Mouse (Mus musculus) lung, embryonic 16.5 days (tissue): ENCODE results near the gene Tsn. TPM values are rescaled to one million over a fixed set of nuclear protein-coding genes. Genes with fewer than 3 reads are reported as not detected.

Experiments
- ATAC-seq: fragments of 200-750 bp; cut with Nextera tagmentation; 2 replicates; pipeline ENCODE4 v1.8.0; 2017; ENCODE audit warnings: low read depth, mild to moderate bottlenecking, moderate library complexity
- H3K27ac ChIP-seq: fragments of 300-500 bp; sonication (generic); 2 replicates; pipeline ENCODE4 v1.5.1; 2014; ENCODE audit warnings: mild to moderate bottlenecking, control low read depth, low read length
- H3K27me3 ChIP-seq: fragments of 300-500 bp; sonication (generic); 2 replicates; pipeline ENCODE4 v1.6.1; 2014; ENCODE audit warnings: low read depth, low read length, mixed read lengths; ENCODE audit not compliant: control insufficient read depth, insufficient read depth
- H3K36me3 ChIP-seq: fragments of 300-500 bp; sonication (generic); 2 replicates; pipeline ENCODE4 v1.6.1; 2014; ENCODE audit warnings: low read length; ENCODE audit not compliant: control insufficient read depth, insufficient read depth
- H3K4me1 ChIP-seq: fragments of 300-500 bp; sonication (generic); replicated peaks from 2 replicates; pipeline ENCODE4 v1.6.1; 2014; ENCODE audit warnings: low read length, mixed read lengths; ENCODE audit not compliant: control insufficient read depth, insufficient read depth
- H3K4me2 ChIP-seq: fragments of 300-500 bp; sonication (generic); 2 replicates; pipeline ENCODE4 v1.6.1; 2014; ENCODE audit warnings: low read depth, low read length, control low read depth
- H3K4me3 ChIP-seq: fragments of 300-500 bp; sonication (generic); 2 replicates; pipeline ENCODE4 v1.5.1; 2014; ENCODE audit warnings: mild to moderate bottlenecking, low read length, control low read depth
- H3K9ac ChIP-seq: fragments of 300-500 bp; sonication (generic); 2 replicates; pipeline ENCODE4 v1.6.1; 2014; ENCODE audit warnings: low read length, control low read depth
- H3K9me3 ChIP-seq: fragments of 300-500 bp; sonication (generic); 2 replicates; pipeline ENCODE4 v1.6.1; 2016; ENCODE audit warnings: low read length; ENCODE audit not compliant: control insufficient read depth
- WGBS: fragments of 180-500 bp; shearing (Covaris S2); extraction: QIAGEN DNeasy Blood & Tissue Kit; methylation state at CpG from one replicate; pipeline ENCODE4 v1.1.7; 2014; 5-methylcytosine and 5-hydroxymethylcytosine counted together
- polyA plus RNA-seq: library from polyadenylated mRNA; unstranded; fragments of >200 nt; fragmentation: Nextera tagmentation; extraction: Ambion mirVana; gene quantifications from 2 replicates; pipeline ENCODE4 v1.2.1, GENCODE M21; 2015

Gene Tsn
- polyA plus RNA-seq, 1 experiment from 2014 or later = 312 TPM

DNA sequence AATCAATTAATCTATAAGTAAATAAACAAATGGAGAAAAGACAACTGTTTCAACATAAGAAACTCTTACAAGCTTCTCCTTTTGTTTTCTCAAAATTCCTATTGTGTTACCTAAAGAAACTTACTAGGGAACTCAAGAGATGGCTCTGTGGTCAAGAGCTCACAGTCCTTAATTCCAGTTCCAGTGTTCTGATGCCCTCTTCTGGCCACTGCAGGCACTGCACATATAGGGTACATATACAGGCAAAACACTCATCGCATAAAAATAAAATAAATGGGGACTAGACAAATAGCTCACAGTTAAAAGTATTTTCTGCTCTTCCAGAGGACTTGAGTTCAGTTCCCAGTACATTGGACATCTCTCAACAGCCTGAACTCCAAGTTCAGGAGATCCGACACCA is 9.2 kb upstream of the Tsn start:
- Histone ChIP-seq H3K27me3 (no peaks in the 10 kb centered on the region), H3K36me3 (peaks cover 8% of the 10 kb centered on the region), H3K27ac (no peak overlapping the region), H3K4me2 (no peak overlapping the region), H3K4me3 (no peak overlapping the region), H3K4me1 (peaks cover 7% of the 10 kb centered on the region; the same call in 1 of the 2 replicates), H3K9ac (no peak overlapping the region), H3K9me3 (no peaks in the 10 kb centered on the region)
- WGBS = 61% methylated on average over 2 of the region's 2 CpGs
- ATAC-seq = no peak

DNA sequence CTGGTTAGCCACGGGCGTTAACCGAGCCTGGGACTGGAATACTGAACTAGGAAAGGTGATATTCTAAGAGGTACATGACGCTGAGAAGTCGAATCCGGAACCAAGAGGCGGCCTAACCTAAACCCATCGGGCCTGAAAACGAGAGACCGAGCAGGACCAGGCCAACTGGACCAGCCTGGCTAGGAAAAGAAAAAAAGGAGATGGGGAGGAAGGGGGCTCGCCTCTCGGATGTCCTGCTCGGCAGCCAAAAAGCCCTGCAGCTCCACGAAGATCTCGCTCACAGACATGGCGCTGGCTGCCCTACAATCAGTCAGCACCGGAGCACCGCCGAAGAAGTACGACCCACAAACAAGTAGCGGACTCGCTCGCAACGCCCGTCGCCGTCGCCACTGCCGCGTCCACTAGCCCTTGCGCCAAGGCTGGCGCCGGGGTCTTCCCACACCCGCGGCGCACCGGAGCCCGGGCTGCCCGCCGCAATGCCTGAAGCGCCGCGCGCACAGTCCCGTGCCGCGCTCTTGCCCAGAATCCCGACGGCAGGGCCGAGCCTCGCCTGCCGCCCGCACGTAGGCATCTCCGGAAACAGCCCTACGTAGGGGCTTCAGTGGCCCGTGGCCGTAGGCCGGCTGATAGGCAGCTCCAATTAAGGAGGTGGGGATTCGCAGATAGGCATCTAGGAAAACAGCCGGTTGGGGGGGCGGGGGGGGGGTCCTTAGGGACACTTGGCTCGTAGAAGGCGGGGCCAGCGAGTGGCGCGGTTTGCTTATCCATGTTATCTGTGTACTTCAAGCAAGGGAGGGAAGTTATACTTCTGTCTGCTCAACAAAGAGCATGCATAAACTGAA is 538 bp downstream of the Tsn start:
- H3K4me1 ChIP-seq = peaks cover 8% of the 10 kb centered on the region
- peaks cover 11% of the 10 kb centered on the region for H3K36me3 ChIP-seq
- whole genome bisulfite sequencing = under 1% methylated on average over 67 of the region's 67 CpGs
- peak overlapping the region; percentile 96 for H3K27ac ChIP-seq
- H3K27me3 ChIP-seq = no peaks in the 10 kb centered on the region
- H3K4me2 ChIP-seq = peak overlapping the region; percentile 73
- no peaks in the 10 kb centered on the region for H3K9me3 ChIP-seq
- H3K4me3 ChIP-seq = peak overlapping the region; percentile 88
- peak; percentile 99 for ATAC-seq
- peak overlapping the region; percentile 97 for H3K9ac ChIP-seq

DNA sequence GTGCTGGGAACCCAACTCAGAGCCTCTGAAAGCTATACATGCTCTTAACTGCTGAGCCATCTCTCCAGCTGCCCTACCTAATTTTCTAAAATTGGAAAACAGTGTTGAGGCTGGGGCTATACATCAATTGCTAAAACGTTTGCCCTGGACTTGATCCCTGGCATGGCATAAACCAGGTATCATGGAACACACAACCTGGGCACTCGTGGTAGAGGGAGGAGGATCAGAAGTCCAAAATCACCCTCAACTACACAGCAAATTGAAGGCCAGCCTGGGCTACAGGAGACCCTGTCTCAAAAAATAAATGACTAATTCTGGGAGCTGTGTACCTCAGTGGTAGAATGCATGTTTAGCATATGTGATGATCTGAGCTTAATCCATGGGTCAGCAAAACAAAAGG is 13.8 kb downstream of the Tsn start:
- H3K27me3 ChIP-seq = no peaks in the 10 kb centered on the region
- H3K4me3 ChIP-seq = no peak overlapping the region
- 86% methylated on average over 2 of the region's 2 CpGs for WGBS
- no peak overlapping the region for H3K9ac ChIP-seq
- ATAC-seq = no peak
- H3K36me3 ChIP-seq = peaks cover 18% of the 10 kb centered on the region
- H3K4me2 ChIP-seq = no peak overlapping the region
- no peak overlapping the region for H3K27ac ChIP-seq
- no peaks in the 10 kb centered on the region for H3K9me3 ChIP-seq
- H3K4me1 ChIP-seq = no peaks in the 10 kb centered on the region

DNA sequence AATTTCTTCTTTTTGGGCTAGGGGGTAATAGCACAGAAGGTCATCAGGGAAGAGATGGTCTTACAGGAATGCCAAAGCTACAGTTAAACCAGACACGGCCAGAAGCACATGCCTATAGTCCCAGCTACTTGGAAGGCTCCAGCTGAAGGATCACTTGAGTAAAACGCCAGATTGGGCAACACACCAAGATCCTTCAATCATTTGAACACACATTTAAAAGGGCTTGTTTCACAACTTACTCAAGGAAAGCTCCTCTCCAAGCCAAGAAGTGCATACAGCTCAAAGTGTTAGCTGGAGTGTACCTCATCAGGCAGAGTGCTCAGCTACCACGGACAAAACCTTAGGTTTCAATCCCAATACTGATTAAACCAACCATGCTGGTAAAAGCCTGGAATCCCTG is 14.9 kb downstream of the Tsn start:
- H3K36me3 ChIP-seq = peaks cover 15% of the 10 kb centered on the region
- no peaks in the 10 kb centered on the region for H3K27me3 ChIP-seq
- 60% methylated on average over 3 of the region's 3 CpGs for WGBS
- H3K27ac ChIP-seq = no peak overlapping the region
- H3K4me3 ChIP-seq = no peak overlapping the region
- peak; percentile 60 for ATAC-seq
- H3K9ac ChIP-seq = no peak overlapping the region
- H3K9me3 ChIP-seq = no peaks in the 10 kb centered on the region
- H3K4me2 ChIP-seq = no peak overlapping the region
- no peaks in the 10 kb centered on the region for H3K4me1 ChIP-seq

DNA sequence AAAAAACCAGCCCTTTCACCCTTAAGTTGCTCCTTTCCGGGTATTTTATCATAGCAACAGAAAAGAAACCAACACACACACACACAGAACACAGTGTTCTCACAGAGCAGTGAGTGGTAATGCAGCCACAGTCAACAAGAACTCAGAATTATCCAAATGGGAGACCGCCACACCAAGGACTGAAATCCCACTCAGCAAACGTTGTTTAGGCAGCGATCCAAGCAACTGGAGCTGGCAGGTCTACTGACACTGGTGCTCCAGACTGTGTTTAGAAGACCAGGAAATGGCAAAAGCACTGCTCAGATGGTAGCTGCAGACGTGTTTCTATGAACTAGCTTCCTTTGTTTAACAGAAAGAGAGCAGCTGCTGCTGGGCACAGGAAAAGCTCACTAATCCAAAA is 16.7 kb downstream of the Tsn start:
- H3K27ac ChIP-seq = peak overlapping the region; percentile 50
- peak; percentile 52 for ATAC-seq
- H3K4me2 ChIP-seq = no peak overlapping the region
- peaks cover 4% of the 10 kb centered on the region for H3K36me3 ChIP-seq
- H3K4me3 ChIP-seq = no peak overlapping the region
- H3K9me3 ChIP-seq = no peaks in the 10 kb centered on the region
- H3K4me1 ChIP-seq = no peaks in the 10 kb centered on the region
- H3K27me3 ChIP-seq = no peaks in the 10 kb centered on the region
- 49% methylated on average over 5 of the region's 5 CpGs for WGBS
- no peak overlapping the region for H3K9ac ChIP-seq

DNA sequence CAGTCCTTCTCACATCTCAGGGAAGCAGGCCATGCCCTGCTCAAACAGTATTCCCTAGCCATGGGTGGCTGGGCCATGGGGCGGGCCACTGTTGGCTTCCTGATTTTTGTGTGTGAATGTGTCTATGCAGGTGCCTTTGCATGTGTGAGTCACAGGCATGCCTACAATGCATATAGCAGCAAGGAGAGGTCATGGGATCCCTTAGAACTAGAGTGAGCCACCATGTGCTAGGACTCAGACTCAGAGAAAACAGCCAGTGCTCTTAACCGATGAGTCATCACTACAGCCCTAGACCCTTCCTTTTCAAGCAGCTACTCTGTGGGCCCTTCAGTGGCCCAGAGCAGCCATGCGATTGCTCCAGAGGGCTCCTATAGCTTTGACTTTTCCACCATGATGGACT is 17.3 kb downstream of the Tsn start:
- no peak overlapping the region for H3K27ac ChIP-seq
- ATAC-seq = no peak
- H3K9ac ChIP-seq = no peak overlapping the region
- no peaks in the 10 kb centered on the region for H3K9me3 ChIP-seq
- no peaks in the 10 kb centered on the region for H3K4me1 ChIP-seq
- no peak overlapping the region for H3K4me3 ChIP-seq
- 99% methylated on average over 3 of the region's 3 CpGs for WGBS
- no peak overlapping the region for H3K4me2 ChIP-seq
- no peaks in the 10 kb centered on the region; the same call in 1 of the 2 replicates for H3K36me3 ChIP-seq
- H3K27me3 ChIP-seq = no peaks in the 10 kb centered on the region

DNA sequence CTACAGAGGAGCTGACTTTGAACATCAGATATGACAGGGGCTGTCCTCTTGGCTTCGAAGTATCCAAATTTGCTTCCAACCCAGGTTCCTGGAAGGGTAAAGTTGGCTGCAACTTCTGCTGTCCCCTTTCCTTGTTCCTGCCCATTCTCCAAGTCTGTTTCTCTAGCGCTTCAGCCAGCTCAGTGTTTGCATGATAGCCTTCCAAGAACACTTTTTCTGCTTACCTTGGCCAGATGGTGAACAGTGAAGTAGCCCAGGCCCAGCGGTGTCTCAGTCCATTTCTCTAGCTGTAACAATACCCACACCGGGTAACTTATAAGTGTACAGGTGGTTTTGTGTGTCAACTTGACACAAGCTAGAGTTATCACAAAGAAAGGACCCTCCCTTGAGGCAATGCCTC is 19.2 kb downstream of the Tsn start:
- no peak overlapping the region for H3K4me2 ChIP-seq
- WGBS = 83% methylated on average over 4 of the region's 4 CpGs
- ATAC-seq = no peak
- H3K9me3 ChIP-seq = no peaks in the 10 kb centered on the region
- no peaks in the 10 kb centered on the region for H3K4me1 ChIP-seq
- H3K36me3 ChIP-seq = no peaks in the 10 kb centered on the region; the same call in 1 of the 2 replicates
- H3K27ac ChIP-seq = no peak overlapping the region
- H3K9ac ChIP-seq = no peak overlapping the region
- H3K27me3 ChIP-seq = no peaks in the 10 kb centered on the region
- H3K4me3 ChIP-seq = no peak overlapping the region

DNA sequence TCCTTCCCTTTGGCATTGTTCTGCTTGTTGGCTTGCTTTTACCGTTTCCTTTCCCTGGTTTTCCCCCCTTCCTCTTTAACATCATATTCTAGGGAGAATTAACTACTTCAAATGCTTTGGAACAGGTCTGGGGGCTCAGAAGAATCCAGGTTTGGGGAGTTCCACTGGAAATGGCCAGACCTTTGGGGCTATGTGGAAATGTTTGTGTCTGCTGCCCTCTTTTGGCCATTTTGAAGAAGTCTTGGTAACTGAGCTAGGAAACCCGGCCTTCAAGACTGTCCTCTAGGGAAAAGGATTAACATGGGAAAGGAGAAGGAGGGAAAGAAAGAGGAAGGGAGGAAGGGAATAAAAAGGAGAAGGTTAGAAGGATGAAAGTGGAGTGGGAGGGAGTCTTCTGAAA is 36.4 kb downstream of the Tsn start:
- no peaks in the 10 kb centered on the region for H3K4me1 ChIP-seq
- 18% methylated on average over 2 of the region's 2 CpGs for WGBS
- H3K4me2 ChIP-seq = no peak overlapping the region
- no peak overlapping the region for H3K4me3 ChIP-seq
- no peaks in the 10 kb centered on the region for H3K36me3 ChIP-seq
- no peak for ATAC-seq
- H3K27me3 ChIP-seq = no peaks in the 10 kb centered on the region
- H3K9ac ChIP-seq = no peak overlapping the region
- H3K9me3 ChIP-seq = no peaks in the 10 kb centered on the region
- no peak overlapping the region for H3K27ac ChIP-seq

DNA sequence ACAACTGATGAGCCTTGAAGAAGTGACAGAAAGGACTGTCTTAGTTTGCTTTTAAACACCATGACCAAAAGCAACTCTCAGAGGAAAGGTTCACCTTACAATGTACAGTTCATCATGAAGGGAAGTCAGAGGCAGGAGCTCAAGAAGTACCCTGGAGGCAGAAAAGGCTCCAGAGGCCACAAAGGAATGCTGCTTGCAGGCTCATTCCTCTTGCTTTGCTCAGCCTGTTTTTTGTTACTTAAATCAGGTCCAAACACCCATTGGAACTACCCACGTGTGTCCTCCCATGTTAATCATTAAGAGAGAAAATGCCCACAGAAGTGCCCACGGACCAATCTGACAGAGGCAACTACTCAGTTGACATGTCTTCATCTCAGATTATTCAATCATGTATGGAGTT is 59.6 kb downstream of the Tsn start:
- Histone ChIP-seq H3K9me3 (no peaks in the 10 kb centered on the region), H3K27me3 (no peaks in the 10 kb centered on the region), H3K4me2 (no peak overlapping the region), H3K36me3 (no peaks in the 10 kb centered on the region), H3K4me3 (no peak overlapping the region), H3K27ac (no peak overlapping the region), H3K9ac (no peak overlapping the region), H3K4me1 (no peaks in the 10 kb centered on the region)
- 41% methylated on average over 2 of the region's 2 CpGs for WGBS
- no peak for ATAC-seq
